Mouse (Mus musculus): ENCODE data around the gene Gpr19. TPM values are rescaled to one million over a fixed set of nuclear protein-coding genes. Genes with fewer than 3 reads are reported as not detected.
A peak's percentile ranks its signal among the peaks of the same experiment; 100 is the strongest.

The Gpr19 gene
- polyA plus RNA-seq, 1 experiment from 2014 or later: 38.5 TPM

DNA sequence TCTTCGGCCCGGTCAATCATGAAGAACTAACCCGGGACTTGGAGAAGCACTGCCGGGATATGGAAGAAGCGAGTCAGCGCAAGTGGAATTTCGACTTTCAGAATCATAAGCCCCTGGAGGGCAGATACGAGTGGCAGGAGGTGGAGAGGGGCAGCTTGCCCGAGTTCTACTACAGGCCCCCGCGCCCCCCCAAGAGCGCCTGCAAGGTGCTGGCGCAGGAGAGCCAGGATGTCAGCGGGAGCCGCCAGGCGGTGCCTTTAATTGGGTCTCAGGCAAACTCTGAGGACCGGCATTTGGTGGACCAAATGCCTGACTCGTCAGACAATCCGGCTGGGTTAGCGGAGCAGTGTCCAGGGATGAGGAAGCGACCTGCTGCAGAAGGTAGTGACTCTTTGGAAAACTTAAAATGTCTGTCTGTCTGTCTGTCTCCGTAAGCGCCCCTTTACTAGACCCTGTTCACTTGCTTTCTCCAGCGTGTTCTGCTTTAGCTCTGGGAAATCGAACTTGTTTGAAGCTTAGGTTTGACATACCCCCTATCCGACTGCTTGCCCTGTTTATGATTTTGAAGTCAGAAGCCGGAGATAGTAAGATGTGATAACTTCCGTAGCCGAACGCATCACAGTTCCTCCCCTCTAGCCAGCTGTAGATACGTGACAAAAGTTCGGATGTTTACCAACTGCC is 22.8 kb upstream of the Gpr19 start:
- WGBS: under 1% methylated on average over 32 of the region's 32 CpGs
- Histone ChIP-seq H3K27ac (peak overlapping the region; percentile 97), H3K4me2 (peak overlapping the region; percentile 92), H3K9ac (peak overlapping the region; percentile 97), H3K36me3 (replicated peaks) (peaks cover 4% of the 10 kb centered on the region), H3K4me3 (replicated peaks) (peak overlapping the region; percentile 91), H3K27me3 (peaks cover 9% of the 10 kb centered on the region; the same call in 1 of the 2 replicates), H3K4me1 (peaks cover 56% of the 10 kb centered on the region), H3K9me3 (no peaks in the 10 kb centered on the region)
- ATAC-seq (ENCODE audit: low FRiP score): no peak

DNA sequence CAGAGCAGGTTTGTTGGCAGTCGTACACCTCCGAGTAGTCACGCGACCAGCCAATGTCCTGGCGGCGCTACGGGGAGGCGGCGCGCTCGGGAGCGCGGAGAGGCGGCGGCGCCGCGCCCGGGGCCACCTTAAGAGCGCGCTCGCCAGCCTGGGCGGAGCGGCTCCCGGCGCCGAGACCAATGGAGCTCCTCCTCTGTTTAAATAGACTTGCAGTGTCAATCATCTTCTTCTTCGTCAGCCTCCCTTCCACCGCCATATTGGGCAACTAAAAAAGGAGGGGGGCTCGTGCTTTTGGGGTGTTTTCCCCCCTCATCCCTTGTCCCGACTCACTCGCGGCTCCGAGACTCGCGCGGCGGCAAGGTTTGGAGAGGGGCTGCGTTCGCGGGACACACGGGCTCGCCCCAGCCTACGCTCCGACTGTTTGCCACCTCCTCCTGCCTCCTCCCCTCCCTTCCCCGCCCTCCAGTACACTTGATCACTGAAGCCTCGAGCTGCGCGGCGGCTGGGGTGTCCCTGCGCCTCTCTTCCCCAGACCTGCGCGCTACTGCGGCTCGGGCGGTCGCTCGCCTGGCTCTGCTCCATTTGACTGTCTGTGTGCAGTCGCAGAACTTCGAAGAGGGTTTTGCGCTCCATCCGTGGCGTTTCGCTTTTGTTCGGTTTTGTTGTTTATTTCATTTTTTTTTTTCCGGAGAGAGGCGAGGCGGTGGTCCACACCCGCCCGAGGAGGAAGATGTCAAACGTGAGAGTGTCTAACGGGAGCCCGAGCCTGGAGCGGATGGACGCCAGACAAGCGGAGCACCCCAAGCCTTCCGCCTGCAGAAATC is 22.0 kb upstream of the Gpr19 start, which contains the start of gene Cdkn1b:
Gene Cdkn1b (plus strand): TSS at position 212 of the 824 bp plus-strand sequence.
- peaks cover 54% of the 10 kb centered on the region for H3K4me1 ChIP-seq

DNA sequence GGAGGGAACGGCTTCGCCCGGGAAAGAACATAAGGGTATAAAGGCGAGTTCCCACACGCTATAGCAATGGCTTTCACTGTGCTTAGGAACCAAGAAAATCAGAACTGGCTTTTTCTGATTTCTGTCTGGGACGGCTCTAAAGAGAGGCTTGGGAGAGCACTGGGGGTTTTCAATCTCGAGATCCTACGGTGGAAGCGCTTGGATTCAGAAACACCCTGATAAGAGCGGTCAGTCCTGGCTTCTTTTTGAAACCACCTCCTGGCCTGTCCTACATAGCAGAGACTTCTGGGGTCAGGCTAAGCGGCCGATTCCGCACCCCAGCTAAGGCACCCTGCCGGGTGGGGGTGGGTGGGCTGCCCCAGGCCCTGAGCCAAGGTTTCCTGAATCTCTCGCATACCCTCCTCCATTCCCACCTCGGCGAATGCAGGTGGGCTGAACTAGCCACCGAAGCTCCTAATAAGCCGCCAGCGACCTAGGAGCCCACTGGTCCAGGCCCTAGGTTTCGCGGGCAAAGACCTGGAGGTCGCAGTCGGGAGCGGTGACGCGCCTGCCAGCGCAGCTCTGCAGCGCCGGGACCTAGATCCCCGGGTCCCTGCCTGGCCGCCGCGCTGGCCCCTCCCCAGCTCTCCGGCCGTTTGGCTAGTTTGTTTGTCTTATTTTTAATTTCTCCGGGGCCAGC is 21.3 kb upstream of the Gpr19 start:
- Histone ChIP-seq H3K36me3 (replicated peaks) (peaks cover 4% of the 10 kb centered on the region), H3K9ac (peak overlapping the region; percentile 97), H3K27ac (peak overlapping the region; percentile 97), H3K27me3 (peaks cover 9% of the 10 kb centered on the region; the same call in 1 of the 2 replicates), H3K4me3 (replicated peaks) (peak overlapping the region; percentile 91), H3K4me1 (peaks cover 51% of the 10 kb centered on the region), H3K4me2 (peak overlapping the region; percentile 92), H3K9me3 (no peaks in the 10 kb centered on the region)
- 3% methylated on average over 37 of the region's 37 CpGs for WGBS
- ATAC-seq (ENCODE audit: low FRiP score): peak; percentile 70

More for the DNA sequence above, 22.0 kb upstream of the Gpr19 start, which contains the start of gene Cdkn1b:
- H3K4me2 ChIP-seq: peak within 1 kb of the TSS; percentile 92
- H3K27me3 ChIP-seq: peaks cover 9% of the 10 kb centered on the region; the same call in 1 of the 2 replicates
- peak within 1 kb of the TSS; percentile 97 for H3K27ac ChIP-seq
- peak within 1 kb of the TSS; percentile 97 for H3K9ac ChIP-seq
- ATAC-seq (ENCODE audit: low FRiP score): peak; percentile 97
- peak within 1 kb of the TSS; percentile 91 for H3K4me3 ChIP-seq (replicated peaks)
- H3K9me3 ChIP-seq: no peaks in the 10 kb centered on the region
- WGBS: under 1% methylated on average over 77 of the region's 77 CpGs
- H3K36me3 ChIP-seq (replicated peaks): peaks cover 4% of the 10 kb centered on the region

DNA sequence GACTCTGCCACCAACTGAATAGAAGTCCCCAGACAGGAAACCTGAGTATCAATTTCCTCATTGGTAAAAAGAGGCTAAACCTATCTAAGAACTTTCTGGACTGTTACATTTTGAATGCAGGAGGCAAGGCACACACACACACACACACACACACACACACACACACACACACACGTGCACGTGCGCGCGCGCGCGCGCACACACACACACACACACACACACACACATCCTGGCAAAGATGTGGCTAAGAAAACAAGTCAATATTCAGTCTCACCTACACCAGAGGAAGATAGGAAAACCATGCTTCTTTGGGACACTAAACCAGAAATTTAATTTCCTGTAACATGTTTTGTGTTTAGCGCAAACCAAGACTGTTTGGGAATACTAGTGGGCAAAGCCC is 20.4 kb upstream of the Gpr19 start:
- H3K9me3 ChIP-seq: no peaks in the 10 kb centered on the region
- peaks cover 45% of the 10 kb centered on the region for H3K4me1 ChIP-seq
- H3K4me2 ChIP-seq: no peak overlapping the region
- ATAC-seq (ENCODE audit: low FRiP score): no peak
- H3K27ac ChIP-seq: no peak overlapping the region
- peaks cover 13% of the 10 kb centered on the region; the same call in 1 of the 2 replicates for H3K27me3 ChIP-seq
- no peak overlapping the region for H3K4me3 ChIP-seq (replicated peaks)
- H3K9ac ChIP-seq: no peak overlapping the region
- WGBS: 87% methylated on average over 10 of the region's 10 CpGs
- no peaks in the 10 kb centered on the region; the same call in 1 of the 2 replicates for H3K36me3 ChIP-seq (replicated peaks)

GRCm38 (mm10) chr6:134917087-134917486 is 18.7 kb upstream of the Gpr19 start:
- ATAC-seq (ENCODE audit: low FRiP score): no peak
- Histone ChIP-seq H3K9me3 (no peaks in the 10 kb centered on the region), H3K27ac (0 out of 2 replicates have a peak overlapping the region, but pooled peaks have one; percentile 53), H3K36me3 (replicated peaks) (no peaks in the 10 kb centered on the region), H3K4me3 (replicated peaks) (peak overlapping the region; percentile 38), H3K9ac (peak overlapping the region; percentile 36), H3K4me2 (peak overlapping the region; percentile 57), H3K4me1 (peaks cover 31% of the 10 kb centered on the region), H3K27me3 (peaks cover 13% of the 10 kb centered on the region; the same call in 1 of the 2 replicates)
- 1% methylated on average over 11 of the region's 11 CpGs for WGBS

GRCm38 (mm10) chr6:134916641-134917040 is 18.3 kb upstream of the Gpr19 start:
- Histone ChIP-seq H3K4me2 (peak overlapping the region; percentile 57), H3K36me3 (replicated peaks) (no peaks in the 10 kb centered on the region), H3K4me1 (peaks cover 26% of the 10 kb centered on the region), H3K27ac (0 out of 2 replicates have a peak overlapping the region, but pooled peaks have one; percentile 53), H3K9me3 (no peaks in the 10 kb centered on the region), H3K4me3 (replicated peaks) (peak overlapping the region; percentile 38), H3K27me3 (peaks cover 13% of the 10 kb centered on the region; the same call in 1 of the 2 replicates), H3K9ac (peak overlapping the region; percentile 36)
- WGBS: under 1% methylated on average over 10 of the region's 11 CpGs
- ATAC-seq (ENCODE audit: low FRiP score): no peak

- Histone ChIP-seq H3K4me1 (peaks cover 23% of the 10 kb centered on the region), H3K4me3 (replicated peaks) (no peak overlapping the region), H3K27ac (no peak overlapping the region), H3K4me2 (no peak overlapping the region), H3K9ac (no peak overlapping the region), H3K9me3 (no peaks in the 10 kb centered on the region), H3K36me3 (replicated peaks) (no peaks in the 10 kb centered on the region), H3K27me3 (peaks cover 13% of the 10 kb centered on the region; the same call in 1 of the 2 replicates)
- 94% methylated on average over 5 of the region's 5 CpGs for WGBS
- no peak for ATAC-seq (ENCODE audit: low FRiP score)
These were observed 16.1 kb upstream of the Gpr19 start for GRCm38 (mm10) chr6:134914523-134914922.

- H3K27me3 ChIP-seq: no peaks in the 10 kb centered on the region
- ATAC-seq (ENCODE audit: low FRiP score): no peak
- H3K4me2 ChIP-seq: no peak overlapping the region
- H3K36me3 ChIP-seq (replicated peaks): no peaks in the 10 kb centered on the region
- 76% methylated on average over 1 of the region's 1 CpGs for WGBS
- no peaks in the 10 kb centered on the region for H3K9me3 ChIP-seq
- H3K27ac ChIP-seq: no peak overlapping the region
- no peak overlapping the region for H3K4me3 ChIP-seq (replicated peaks)
- no peaks in the 10 kb centered on the region for H3K4me1 ChIP-seq
- no peak overlapping the region for H3K9ac ChIP-seq
These were observed 7.4 kb upstream of the Gpr19 start for GRCm38 (mm10) chr6:134905811-134906210.

DNA sequence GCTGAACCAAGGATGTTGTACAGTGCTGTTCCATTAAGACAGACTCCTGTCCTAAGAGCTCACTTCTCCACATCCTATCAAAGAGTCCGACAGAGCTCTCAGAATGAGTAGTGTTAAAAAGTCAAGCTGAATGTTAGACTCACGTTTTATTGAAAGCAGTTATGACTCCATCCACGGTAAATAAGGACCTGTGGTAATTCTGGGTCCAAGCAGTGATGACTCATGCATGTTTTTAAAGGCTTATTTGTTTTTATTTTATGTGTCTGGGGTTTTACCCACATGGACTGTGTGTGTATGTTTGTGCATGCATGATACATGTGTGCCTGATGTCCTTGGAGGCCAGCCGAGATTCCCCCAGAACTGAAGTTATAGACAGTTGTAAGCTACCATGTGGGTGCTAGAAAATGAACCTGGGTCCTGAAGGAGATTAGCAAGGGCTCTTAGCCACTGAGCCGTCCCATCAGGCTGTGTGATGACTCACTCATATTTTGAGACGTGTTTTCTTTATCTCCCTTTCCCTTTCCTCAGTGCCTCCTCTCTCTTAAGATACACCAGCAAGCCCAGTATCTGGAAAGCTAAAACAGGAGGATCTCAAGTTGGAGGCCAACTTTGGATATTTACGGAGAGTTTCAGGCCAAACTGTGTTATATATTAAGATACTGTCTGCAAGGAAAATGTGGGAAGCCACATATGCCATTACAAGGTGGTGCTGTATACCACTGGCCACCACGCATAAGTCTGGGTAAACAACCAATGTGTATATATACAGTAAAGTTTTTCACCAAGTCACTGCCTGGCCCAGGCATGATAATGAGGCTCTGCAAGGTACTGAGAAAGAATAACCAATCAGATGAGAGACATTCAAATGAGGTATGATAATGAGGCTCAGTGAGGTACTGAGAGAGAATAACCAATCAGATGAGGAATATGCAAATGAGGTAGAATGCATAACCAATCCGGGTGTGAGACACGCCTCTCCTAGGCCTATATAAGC is 5.8 kb upstream of the Gpr19 start:
- no peaks in the 10 kb centered on the region for H3K27me3 ChIP-seq
- WGBS: 95% methylated on average over 10 of the region's 10 CpGs
- H3K4me1 ChIP-seq: 0 out of 2 replicates have a peak, but pooled peaks cover 5% of the 10 kb centered on the region
- H3K27ac ChIP-seq: no peak overlapping the region
- H3K4me2 ChIP-seq: no peak overlapping the region
- no peaks in the 10 kb centered on the region for H3K9me3 ChIP-seq
- H3K36me3 ChIP-seq (replicated peaks): no peaks in the 10 kb centered on the region
- no peak overlapping the region for H3K4me3 ChIP-seq (replicated peaks)
- ATAC-seq (ENCODE audit: low FRiP score): no peak
- H3K9ac ChIP-seq: no peak overlapping the region

DNA sequence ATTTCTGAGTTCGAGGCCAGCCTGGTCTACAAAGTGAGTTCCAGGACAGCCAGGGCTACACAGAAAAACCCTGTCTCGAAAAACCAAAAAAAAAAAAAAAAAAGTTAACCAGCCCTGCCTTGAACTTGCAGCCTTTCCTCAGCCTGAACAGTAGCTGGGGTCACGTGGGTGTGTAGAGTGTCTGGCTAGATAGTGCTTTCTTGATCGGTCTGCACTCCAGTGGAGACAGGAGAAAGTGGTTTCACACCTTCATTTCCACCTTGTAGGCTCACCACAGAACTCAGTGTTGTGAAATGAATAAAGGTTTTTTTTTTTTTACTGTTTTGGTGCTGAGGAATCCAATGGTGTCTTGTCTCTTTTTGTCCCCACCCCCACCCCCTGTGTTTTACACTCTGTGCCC is 5.0 kb upstream of the Gpr19 start:
- no peak for ATAC-seq (ENCODE audit: low FRiP score)
- Histone ChIP-seq H3K36me3 (replicated peaks) (no peaks in the 10 kb centered on the region), H3K9ac (no peak overlapping the region), H3K9me3 (no peaks in the 10 kb centered on the region), H3K27ac (no peak overlapping the region), H3K4me3 (replicated peaks) (no peak overlapping the region), H3K27me3 (no peaks in the 10 kb centered on the region), H3K4me1 (0 out of 2 replicates have a peak, but pooled peaks cover 6% of the 10 kb centered on the region), H3K4me2 (no peak overlapping the region)
- 85% methylated on average over 4 of the region's 4 CpGs for WGBS
